Mouse (Mus musculus) heart, embryonic 14.5 days (tissue): ENCODE measurements around the gene Lrig2. TPM values are rescaled to one million over a fixed set of nuclear protein-coding genes. Genes with fewer than 3 reads are reported as not detected.
A peak's percentile ranks its signal among the peaks of the same experiment; 100 is the strongest.

ENCODE experiments used
- ATAC-seq: fragments of 200-750 bp; cut with Nextera tagmentation; 2 replicates; pipeline ENCODE4 v1.8.0; 2017; ENCODE audit warnings: low read depth, moderate TSS enrichment; ENCODE audit not compliant: insufficient number of reproducible peaks, insufficient read depth, low FRiP score
- H3K27ac ChIP-seq, 2 experiments: fragments of 200-500 bp in 1 of 2; fragments of 300-500 bp in 1 of 2; sonication (generic) in 1 of 2; replicated peaks in 1 of 2; 2 replicates each; pipeline ENCODE4 v1.5.1; 2012 to 2014; ENCODE audit warnings: low read depth in 2 of 2, low read length in 2 of 2, control low read depth in 1 of 2, mild to moderate bottlenecking in 1 of 2, mixed read lengths in 1 of 2; ENCODE audit not compliant: control insufficient read depth in 1 of 2, insufficient read depth in 1 of 2
- H3K27me3 ChIP-seq: fragments of 300-500 bp; sonication (generic); 2 replicates; pipeline ENCODE4 v1.6.1; 2014; ENCODE audit warnings: mild to moderate bottlenecking, low read length, control low read depth; ENCODE audit not compliant: control insufficient read depth, insufficient read depth
- H3K36me3 ChIP-seq: fragments of 300-500 bp; sonication (generic); 2 replicates; pipeline ENCODE4 v1.6.1; 2014; ENCODE audit warnings: mild to moderate bottlenecking, control low read depth, low read length, mixed read lengths; ENCODE audit not compliant: control insufficient read depth, insufficient read depth
- H3K4me1 ChIP-seq, 2 experiments: fragments of 200-500 bp in 1 of 2; fragments of 300-500 bp in 1 of 2; sonication (generic) in 1 of 2; 2 replicates each; pipeline ENCODE4 v1.6.1; 2012 to 2014; ENCODE audit warnings: low read length in 2 of 2, control low read depth in 1 of 2, mixed read lengths in 1 of 2; ENCODE audit not compliant: control insufficient read depth in 2 of 2, insufficient read depth in 2 of 2
- H3K4me2 ChIP-seq: fragments of 300-500 bp; sonication (generic); 2 replicates; pipeline ENCODE4 v1.6.1; 2014; ENCODE audit warnings: mild to moderate bottlenecking, low read length
- H3K4me3 ChIP-seq, 2 experiments: fragments of 200-500 bp in 1 of 2; fragments of 300-500 bp in 1 of 2; sonication (generic) in 1 of 2; 2 replicates each; pipeline ENCODE4 v1.5.1; 2012 to 2014; ENCODE audit warnings: low read length in 2 of 2, mild to moderate bottlenecking in 2 of 2, control low read depth in 1 of 2, low read depth in 1 of 2, moderate library complexity in 1 of 2; ENCODE audit not compliant: control insufficient read depth in 1 of 2, insufficient read depth in 1 of 2
- H3K9ac ChIP-seq: fragments of 300-500 bp; sonication (generic); 2 replicates; pipeline ENCODE4 v1.6.1; 2014; ENCODE audit warnings: mild to moderate bottlenecking, low read length
- H3K9me3 ChIP-seq: fragments of 300-500 bp; sonication (generic); 2 replicates; pipeline ENCODE4 v1.6.1; 2016; ENCODE audit warnings: low read length, control low read depth; ENCODE audit not compliant: control insufficient read depth
- WGBS: fragments of 180-500 bp; shearing (Covaris S2); extraction: QIAGEN DNeasy Blood & Tissue Kit; methylation state at CpG from one replicate; pipeline ENCODE4 v1.1.7; 2014; 5-methylcytosine and 5-hydroxymethylcytosine counted together
- polyA plus RNA-seq: library from polyadenylated mRNA; unstranded; fragments of >200 nt; fragmentation: Nextera tagmentation; extraction: Ambion mirVana; gene quantifications from 2 replicates; pipeline ENCODE4 v1.2.1, GENCODE M21; 2014

Gene Lrig2
- polyA plus RNA-seq, 1 experiment from 2014 or later, result 16.8 TPM

DNA sequence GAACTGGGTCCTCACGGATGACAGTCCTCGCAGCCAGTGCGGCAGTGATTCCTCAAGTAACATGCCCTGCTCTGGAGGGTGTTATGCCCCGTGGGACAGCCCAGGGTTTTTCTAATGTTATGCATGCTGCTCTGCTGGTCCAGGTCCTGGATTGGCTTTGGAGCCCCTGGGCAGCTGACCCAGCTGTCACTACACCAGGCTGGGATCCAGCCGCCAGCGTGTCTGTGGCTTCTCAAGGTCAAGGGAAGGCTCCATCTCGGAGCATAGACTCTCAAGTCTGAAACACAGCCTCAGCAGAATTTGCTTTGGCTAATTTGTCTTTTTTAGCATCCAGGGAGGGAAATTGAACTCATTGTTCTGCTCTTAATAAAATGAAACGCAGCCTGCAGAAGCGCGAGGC lies 121.6 kb downstream of the Lrig2 start:
- ATAC-seq, result no peak
- Histone ChIP-seq H3K27me3 (no peaks in the 10 kb centered on the region), H3K4me3 (no peak overlapping the region), H3K4me1 (peaks cover 10 to 13% of the 10 kb centered on the region in 2 experiments), H3K27ac (no peak overlapping the region), H3K9me3 (no peaks in the 10 kb centered on the region), H3K4me2 (no peak overlapping the region), H3K9ac (no peak overlapping the region), H3K36me3 (no peaks in the 10 kb centered on the region)
- 69% methylated on average over 10 of the region's 10 CpGs for WGBS

DNA sequence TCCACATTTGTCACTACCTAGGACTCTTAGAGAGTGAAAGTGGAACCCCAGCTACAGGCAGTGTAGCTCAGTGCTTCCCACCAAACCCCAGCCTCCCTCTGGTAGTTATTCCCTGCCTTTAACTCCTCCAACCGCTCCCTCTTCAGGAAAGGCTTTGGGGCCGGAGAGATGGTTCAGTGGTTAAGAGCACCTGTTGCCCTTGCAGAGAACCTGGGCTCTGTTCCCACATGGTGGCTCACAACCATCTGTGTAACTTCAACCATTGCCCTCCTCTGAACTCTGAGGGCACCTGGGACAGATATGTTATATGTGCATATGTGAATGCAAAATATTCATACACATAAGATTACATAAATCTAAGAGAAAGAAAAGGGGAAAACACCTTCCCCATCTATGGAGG lies 122.3 kb downstream of the Lrig2 start:
- H3K9ac ChIP-seq, result no peak overlapping the region
- no peaks in the 10 kb centered on the region for H3K36me3 ChIP-seq

GRCm38 (mm10) chr3:104385587-104385986 lies 126.1 kb downstream of the Lrig2 start:
- Histone ChIP-seq H3K27ac (peak overlapping the region; percentile 81 to 82), H3K9ac (no peak overlapping the region), H3K27me3 (no peaks in the 10 kb centered on the region), H3K9me3 (no peaks in the 10 kb centered on the region), H3K4me1 (peaks cover 20 to 31% of the 10 kb centered on the region in 2 experiments), H3K4me3 (no peak overlapping the region), H3K4me2 (peak overlapping the region; percentile 34), H3K36me3 (no peaks in the 10 kb centered on the region)
- 6% methylated on average over 8 of the region's 8 CpGs for WGBS
- peak; percentile 94 for ATAC-seq

More for the DNA sequence above, 122.3 kb downstream of the Lrig2 start:
- peaks cover 10 to 18% of the 10 kb centered on the region in 2 experiments for H3K4me1 ChIP-seq
- H3K4me2 ChIP-seq, result no peak overlapping the region
- no peak overlapping the region for H3K27ac ChIP-seq
- H3K27me3 ChIP-seq, result no peaks in the 10 kb centered on the region
- no peak for ATAC-seq
- H3K4me3 ChIP-seq, result no peak overlapping the region
- H3K9me3 ChIP-seq, result no peaks in the 10 kb centered on the region
- WGBS, result 89% methylated on average over 2 of the region's 2 CpGs

- Histone ChIP-seq H3K36me3 (no peaks in the 10 kb centered on the region), H3K9me3 (no peaks in the 10 kb centered on the region), H3K27ac (peak overlapping the region; percentile 56 to 82), H3K4me3 (no peak overlapping the region), H3K9ac (peak overlapping the region; percentile 13; the same call in 1 of the 2 replicates), H3K4me2 (peak overlapping the region; percentile 12), H3K4me1 (peaks cover 16 to 31% of the 10 kb centered on the region in 2 experiments), H3K27me3 (no peaks in the 10 kb centered on the region)
- WGBS, result 38% methylated on average over 9 of the region's 9 CpGs
- ATAC-seq, result no peak
These were observed 127.9 kb downstream of the Lrig2 start for GRCm38 (mm10) chr3:104383681-104384341.

GRCm38 (mm10) chr3:104378228-104378627 lies 133.5 kb downstream of the Lrig2 start:
- no peak overlapping the region for H3K27ac ChIP-seq
- WGBS, result 86% methylated on average over 3 of the region's 3 CpGs

DNA sequence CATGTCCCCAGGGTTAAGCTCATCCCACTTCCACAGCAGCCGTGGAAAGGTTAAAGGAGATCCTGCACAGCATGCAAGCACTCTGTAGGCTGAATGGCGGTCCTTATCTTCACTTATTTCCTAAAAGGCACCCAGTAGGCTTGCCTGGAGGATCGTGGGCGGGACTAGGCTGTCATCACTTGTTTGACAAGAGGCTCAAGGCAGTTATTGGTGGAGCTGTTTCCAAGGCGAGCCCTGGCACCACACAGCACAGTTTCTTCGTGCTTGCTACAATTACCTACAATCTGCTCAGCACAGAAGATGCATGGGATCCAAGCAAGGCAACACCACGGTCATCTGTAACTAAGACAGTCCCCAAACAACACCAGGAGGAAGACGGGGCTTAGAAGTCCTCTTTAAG lies 137.8 kb downstream of the Lrig2 start:
- H3K4me2 ChIP-seq, result peak overlapping the region; percentile 6; the same call in 1 of the 2 replicates
- H3K27ac ChIP-seq, result peak overlapping the region; percentile 81 to 89
- H3K27me3 ChIP-seq, result no peaks in the 10 kb centered on the region
- H3K4me1 ChIP-seq, result peaks cover 25 to 46% of the 10 kb centered on the region in 2 experiments
- WGBS, result 14% methylated on average over 8 of the region's 8 CpGs
- H3K9ac ChIP-seq, result no peak overlapping the region
- H3K36me3 ChIP-seq, result no peaks in the 10 kb centered on the region
- peak; percentile 20; the same call in 1 of the 2 replicates for ATAC-seq
- H3K9me3 ChIP-seq, result no peaks in the 10 kb centered on the region
- H3K4me3 ChIP-seq, result no peak overlapping the region

More at GRCm38 (mm10) chr3:104378228-104378627, 133.5 kb downstream of the Lrig2 start:
- Histone ChIP-seq H3K4me2 (no peak overlapping the region), H3K4me1 (peaks cover 18 to 27% of the 10 kb centered on the region in 2 experiments), H3K27me3 (no peaks in the 10 kb centered on the region), H3K4me3 (no peak overlapping the region), H3K9ac (no peak overlapping the region), H3K36me3 (no peaks in the 10 kb centered on the region), H3K9me3 (no peaks in the 10 kb centered on the region)
- ATAC-seq, result no peak

DNA sequence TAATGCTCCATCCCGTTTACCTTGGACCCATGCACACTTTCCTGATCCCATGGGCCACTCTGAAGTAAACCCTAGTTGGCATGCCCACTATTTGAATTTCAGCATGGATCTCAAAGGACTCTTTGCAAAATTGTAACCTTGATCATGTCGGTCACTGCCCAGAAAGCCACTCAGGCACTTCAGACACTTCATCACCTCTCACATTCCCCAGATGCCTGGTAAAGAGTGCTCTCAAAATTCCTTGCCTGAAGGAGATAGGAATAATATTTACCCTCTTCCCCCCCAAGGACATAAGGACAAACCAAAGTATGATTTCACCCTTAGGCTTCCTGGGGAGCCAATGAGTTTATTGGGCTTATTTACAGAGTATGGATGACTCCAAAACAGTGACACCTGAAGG lies 139.3 kb downstream of the Lrig2 start:
- no peaks in the 10 kb centered on the region for H3K36me3 ChIP-seq
- ATAC-seq, result peak; percentile 72

More for the DNA sequence above, 139.3 kb downstream of the Lrig2 start:
- H3K27ac ChIP-seq, result peak overlapping the region; percentile 81 to 89
- H3K27me3 ChIP-seq, result no peaks in the 10 kb centered on the region
- H3K4me1 ChIP-seq, result peaks cover 28 to 46% of the 10 kb centered on the region in 2 experiments
- no peak overlapping the region for H3K4me3 ChIP-seq
- 19% methylated on average over 2 of the region's 2 CpGs for WGBS
- no peak overlapping the region for H3K4me2 ChIP-seq
- no peaks in the 10 kb centered on the region for H3K9me3 ChIP-seq
- no peak overlapping the region for H3K9ac ChIP-seq
